Mouse (Mus musculus): ENCODE measurements around the gene Gbx2.

The Gbx2 gene

GRCm38 (mm10) chr1:89931120-89931519 is at the start of gene Gbx2:
Gene Gbx2, minus strand, starts transcription at chr1:89931179.
- DNase-seq, result peak; percentile 75

DNA sequence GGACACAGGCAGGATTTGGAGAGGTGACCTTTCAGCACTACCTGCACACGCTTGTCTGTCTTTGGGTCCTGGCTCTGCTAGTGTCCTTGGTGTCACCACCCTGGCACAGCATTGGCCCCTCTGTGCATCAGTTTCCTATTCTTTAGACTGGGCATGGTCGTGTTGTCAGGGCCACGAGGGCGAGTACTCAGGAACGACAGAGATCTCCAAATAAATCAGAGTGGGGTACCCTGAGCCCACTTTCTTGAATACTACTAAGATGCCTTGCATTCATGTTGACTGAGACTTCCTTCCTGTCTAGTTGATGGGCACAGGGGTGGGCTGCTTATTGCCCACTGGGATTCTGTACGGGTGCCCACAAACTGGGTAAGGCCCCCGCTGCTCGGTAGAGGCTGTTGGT is 46.3 kb upstream of the Gbx2 start:
- no peak for DNase-seq

- no peak for DNase-seq
Measured at GRCm38 (mm10) chr1:89976411-89976810, 45.4 kb upstream of the Gbx2 start.

GRCm38 (mm10) chr1:89974541-89974940 is 43.6 kb upstream of the Gbx2 start:
- DNase-seq, result no peak

- DNase-seq, result no peak
Measured at GRCm38 (mm10) chr1:89971848-89972247, 40.9 kb upstream of the Gbx2 start.

DNA sequence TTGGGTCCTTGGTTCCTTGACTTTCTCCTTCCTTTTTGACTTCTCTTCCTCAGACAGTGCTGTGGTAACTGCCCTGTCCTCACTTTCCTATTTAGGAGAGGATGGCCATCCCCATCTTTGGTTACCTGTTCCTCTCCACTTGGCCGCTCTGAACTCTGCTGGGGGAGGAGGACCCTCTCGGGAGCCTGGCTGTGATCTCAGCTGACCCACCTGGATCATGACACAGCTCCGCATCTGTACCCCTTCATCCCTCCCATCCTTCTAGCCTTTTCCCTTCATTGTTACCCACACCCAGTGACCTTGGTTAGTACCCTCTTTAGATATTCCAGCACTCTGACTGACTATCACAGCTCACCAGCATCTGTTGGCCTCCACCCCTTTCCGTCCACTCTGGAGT is 38.7 kb upstream of the Gbx2 start:
- DNase-seq, result no peak

GRCm38 (mm10) chr1:89969072-89969713 is 38.2 kb upstream of the Gbx2 start:
- no peak for DNase-seq

GRCm38 (mm10) chr1:89968111-89968851 is 37.3 kb upstream of the Gbx2 start:
- no peak for DNase-seq

DNA sequence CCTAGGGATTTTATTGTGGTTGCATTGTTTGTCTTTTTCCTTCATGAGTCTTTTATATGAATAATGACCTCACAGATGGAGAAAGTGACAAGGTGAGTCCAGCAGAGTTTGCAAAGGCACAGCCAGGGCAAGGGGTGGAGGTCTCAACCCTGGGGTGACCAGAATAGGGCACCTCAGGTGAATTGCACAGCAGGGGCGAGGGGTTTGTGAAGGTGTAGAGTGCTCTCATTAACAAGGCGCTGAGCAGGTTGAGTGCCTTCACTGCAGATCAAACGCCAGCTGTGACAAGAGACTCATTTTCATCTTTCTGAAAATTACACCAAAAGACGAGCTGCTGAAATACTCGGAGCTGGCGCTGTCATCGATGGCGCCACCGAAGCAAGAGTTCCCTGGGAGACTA is 36.6 kb upstream of the Gbx2 start:
- DNase-seq, result no peak

GRCm38 (mm10) chr1:89964426-89964825 is 33.4 kb upstream of the Gbx2 start:
- no peak for DNase-seq

DNA sequence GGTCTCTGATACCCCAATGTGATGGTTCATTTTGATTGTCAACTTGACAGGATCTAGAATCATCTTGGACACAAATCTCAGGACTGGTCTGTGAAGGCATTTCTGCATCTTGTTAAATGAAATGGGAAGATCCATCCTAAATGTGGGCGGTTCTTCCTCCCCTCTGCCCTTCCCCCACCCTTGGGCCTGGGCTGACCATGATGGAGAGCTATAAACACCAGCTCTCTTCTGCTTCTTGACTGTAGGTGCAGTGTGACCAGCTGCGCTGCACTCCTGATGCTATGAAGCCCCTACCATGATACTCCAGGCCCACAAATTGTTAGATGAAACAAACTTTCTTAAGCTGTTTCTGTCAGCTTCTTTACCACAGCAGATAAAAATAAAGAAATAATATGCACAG is 32.3 kb upstream of the Gbx2 start:
- no peak for DNase-seq

DNA sequence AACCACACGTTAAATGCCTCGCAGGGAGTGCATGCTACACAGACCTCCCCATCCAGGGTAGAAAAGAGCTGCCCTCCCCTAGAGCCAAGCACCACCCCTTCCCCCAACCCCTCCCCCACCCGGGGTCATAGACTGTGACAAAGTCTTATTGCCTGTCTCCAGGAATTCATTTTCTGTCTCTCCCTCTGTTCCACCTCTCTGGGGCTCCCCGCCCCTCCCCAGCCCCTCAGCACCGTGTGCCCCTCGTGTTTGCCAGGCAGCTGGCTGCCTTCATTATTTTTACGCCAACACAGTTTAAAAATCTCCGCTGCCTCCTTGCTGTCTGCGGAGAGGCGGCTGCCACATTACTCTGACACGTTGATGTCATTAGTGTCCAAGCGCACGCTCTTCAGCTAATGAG is 31.1 kb upstream of the Gbx2 start:
- DNase-seq, result no peak

GRCm38 (mm10) chr1:89959393-89959792 is 28.4 kb upstream of the Gbx2 start:
- no peak for DNase-seq

DNA sequence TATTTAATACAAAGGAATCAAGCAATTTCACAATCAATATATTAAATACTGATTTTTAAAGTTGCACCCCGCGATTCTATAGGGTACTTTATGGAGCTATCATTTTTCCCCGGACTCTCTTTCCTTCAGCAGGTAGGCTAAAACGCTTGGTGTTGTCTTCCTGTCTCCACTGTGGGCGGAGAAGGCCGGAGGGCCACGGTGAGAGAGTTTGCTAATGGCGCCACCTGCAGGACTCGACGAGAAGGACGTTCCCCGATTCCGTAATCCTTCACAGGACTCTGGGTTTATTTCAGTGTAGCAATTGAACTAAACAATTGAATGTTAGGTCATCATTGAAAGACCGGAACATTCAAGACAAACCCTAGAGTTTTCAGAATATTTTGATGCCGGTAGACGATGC is 12.2 kb upstream of the Gbx2 start:
- DNase-seq, result peak; percentile 85

DNA sequence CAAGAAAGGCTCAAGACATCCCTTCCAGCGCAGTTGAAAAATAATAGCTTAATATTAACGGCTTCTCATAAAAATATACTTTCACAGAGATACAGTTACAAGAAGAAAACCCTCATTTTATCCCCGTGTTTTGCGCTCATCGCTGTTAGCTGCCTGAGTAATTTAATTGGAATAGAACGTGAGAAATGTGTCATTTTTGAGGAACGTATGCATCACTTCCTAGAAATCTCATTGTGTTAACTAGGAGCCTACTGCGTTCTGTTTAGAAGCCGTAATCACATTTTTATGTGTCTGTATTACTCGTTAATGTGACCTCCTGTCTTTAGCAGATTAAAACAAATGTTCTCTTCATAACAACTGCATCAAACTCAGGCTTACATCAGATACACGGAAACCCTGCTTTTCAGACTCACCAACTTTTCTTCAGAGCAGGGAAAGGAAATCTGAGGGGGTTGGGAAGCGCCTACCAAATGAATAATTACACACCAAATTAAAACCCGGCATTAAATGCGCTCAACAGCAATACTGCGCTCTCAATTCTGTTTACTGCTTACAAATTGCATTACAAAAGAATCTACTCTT is 11.5 kb upstream of the Gbx2 start:
- no peak for DNase-seq

DNA sequence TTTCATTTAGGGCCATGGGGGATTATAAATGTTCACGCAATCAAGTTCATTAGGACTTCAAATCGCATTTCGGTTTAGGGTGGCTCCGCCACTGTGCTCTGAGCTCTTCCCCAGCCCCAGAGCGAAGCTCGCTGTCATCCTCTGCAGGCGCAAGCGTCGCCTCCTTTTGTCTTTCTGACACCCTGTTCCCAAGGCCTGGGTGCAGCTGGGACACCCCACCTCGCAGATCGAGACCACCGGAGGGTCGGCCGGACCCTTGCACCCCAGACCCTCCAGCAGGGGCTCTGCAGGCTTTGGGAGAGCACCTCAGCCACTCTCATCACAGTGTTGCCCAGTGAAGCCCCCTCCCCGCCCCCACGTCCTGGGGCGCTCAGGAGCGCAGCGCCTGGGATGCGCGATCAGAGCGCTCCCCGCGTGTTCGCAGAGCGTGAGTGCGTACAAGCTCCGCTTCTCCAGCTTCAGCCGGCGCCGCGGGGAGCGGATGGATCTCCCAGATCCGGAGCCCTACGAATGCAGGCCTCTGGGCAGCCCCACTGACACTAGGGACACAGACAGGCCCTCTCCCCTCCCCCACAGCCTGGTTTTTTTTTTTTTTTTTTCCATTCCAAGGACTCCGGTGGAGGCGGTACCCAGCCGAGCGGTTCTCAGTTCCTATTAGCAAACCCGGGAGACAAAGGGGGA is 10.9 kb upstream of the Gbx2 start:
- peak; percentile 23 for DNase-seq

DNA sequence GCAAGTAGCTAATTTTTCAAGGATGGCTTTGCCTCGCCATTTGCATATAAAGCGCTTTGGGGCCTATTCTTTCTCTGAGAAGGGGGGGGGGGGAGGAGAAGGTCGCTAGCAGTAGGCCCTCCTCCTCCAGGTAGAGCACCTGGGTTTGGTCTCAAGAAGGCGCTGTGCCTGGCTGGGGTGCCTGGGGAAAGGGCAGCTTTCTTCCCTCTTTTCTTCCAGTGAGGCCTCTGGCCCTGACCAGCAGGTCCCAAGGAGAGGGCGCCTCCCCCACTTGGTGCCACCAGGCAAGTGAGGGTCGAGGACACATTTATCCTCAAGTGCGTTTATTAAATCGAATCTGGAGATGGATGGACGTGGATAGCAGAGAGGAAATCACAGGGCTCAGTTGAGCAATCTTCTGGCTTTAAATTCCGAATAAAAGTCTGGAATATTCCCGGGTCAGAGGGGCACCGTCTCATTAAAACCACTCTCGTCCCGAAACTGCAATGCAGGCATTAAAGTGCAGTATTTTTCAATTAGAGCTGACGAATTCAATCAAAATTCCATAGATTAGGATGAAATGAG is 10.1 kb upstream of the Gbx2 start:
- no peak for DNase-seq

DNA sequence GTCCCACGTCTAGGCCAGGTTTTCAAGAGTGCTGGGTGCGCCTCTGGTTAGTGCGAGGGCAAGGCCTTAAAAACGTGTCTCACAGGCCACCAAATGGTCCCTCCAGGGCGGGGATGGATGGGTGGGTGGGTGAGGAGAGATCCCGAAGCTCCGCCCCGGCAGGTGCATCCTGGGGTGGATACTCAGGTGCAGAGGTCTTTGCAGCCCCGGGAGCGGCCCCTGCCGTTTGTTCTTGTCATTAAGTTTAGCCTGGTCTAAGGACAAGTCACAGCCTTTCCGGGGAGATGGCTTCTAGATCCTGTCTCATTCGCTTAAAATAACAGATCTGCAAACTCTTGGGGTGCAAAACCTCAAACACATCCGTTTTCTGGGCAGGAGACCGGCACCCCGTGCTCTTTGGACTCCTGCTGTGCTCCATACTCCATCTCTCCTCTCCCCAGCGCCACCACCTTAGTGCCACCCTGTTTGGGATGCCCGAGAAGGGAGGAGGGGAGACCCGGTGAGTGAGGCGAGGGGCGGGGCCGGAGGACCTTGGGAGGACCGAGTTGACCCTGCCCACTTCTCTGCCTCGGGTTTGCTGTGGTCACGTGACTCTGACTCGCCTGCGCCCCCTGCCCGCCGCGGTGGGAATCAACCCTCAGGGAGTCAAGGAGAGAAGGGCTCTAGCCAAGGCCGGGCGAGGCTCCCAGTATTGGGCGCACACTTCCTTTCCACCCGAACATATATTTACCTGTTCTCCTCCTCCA is 9.2 kb upstream of the Gbx2 start:
- peak; percentile 77 for DNase-seq

DNA sequence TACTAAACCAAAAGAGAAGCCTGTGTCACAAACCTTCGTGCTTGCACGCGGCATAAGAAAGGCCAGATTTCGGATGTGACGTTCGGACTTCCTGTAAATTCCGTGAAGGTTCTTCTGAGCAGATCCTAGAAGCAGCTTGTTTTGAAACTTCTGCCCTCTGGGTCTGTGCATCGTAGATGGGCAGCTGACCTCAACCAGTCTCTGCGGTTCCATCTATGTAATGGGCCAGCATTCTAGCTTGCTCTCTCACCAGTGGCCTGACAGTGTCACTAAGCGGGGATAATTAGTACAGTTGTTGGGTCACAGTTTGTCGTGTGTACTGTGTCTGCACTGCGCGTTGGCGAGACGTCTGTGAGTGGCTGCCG is 8.6 kb upstream of the Gbx2 start:
- DNase-seq, result no peak

GRCm38 (mm10) chr1:89938884-89939595 is 8.1 kb upstream of the Gbx2 start:
- DNase-seq, result no peak

- DNase-seq, result no peak
Measured at GRCm38 (mm10) chr1:89935493-89936348, 4.7 kb upstream of the Gbx2 start.
